Mouse (Mus musculus) adrenal gland, postnatal 14 days (tissue): Measurements from ENCODE around the gene Nfyc. TPM values are rescaled to one million over a fixed set of nuclear protein-coding genes. Genes with fewer than 3 reads are reported as not detected.

Experiments
- DNase-seq: peaks from one replicate; pipeline ENCODE4 v3.0.0; 2021; ENCODE audit warnings: mixed read lengths
- long read RNA-seq, 2 experiments: library from polyadenylated mRNA; stranded (forward); transcript quantifications; one replicate each; pipeline ENCODE4 v2.0.0; 2021
- total RNA-seq: library from RNA; stranded (reverse); gene quantifications from 2 replicates; pipeline ENCODE4 v1.2.3, GENCODE M21; 2021

Gene Nfyc
- 58.8 and 74.3 TPM in 2 replicates for total RNA-seq
- long read RNA-seq, experiment 1, transcript Nfyc-201 (10 exons, 1,932 nt): major isoform, 43 of 73 reads
- long read RNA-seq, experiment 1, partial matches to known transcripts: 3 of 73 reads
- long read RNA-seq, experiment 1, other reads (novel, unspliced or antisense): 19 of 73 reads
- long read RNA-seq, experiment 2, transcript Nfyc-204 (10 exons, 2,006 nt): minor isoform, 5 of 49 reads
- long read RNA-seq, experiment 2, transcript Nfyc-201 (10 exons, 1,932 nt): major isoform, 23 of 49 reads
- long read RNA-seq, experiment 2, partial matches to known transcripts: 4 of 49 reads
- long read RNA-seq, experiment 2, other reads (novel, unspliced or antisense): 14 of 49 reads

DNA sequence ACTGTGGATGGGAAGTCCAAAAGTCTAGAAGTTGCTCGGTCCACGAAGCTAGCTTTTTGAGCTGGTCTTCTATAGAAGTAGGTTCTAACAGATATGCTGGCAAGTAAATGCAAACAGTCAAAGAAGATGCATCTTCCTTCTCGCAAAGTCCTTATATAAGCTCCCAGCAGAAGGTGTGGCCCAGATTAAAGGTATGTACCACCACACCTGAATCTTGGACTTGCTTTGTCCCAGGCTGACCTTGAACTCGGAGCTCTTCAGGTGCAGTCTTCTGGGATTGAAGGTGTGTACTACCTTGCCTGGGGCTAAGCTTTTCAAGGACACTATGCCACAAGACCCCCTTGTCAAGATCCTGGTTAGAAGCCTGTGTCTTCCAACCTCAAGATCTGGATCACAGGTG is at the start of gene Nfyc:
TSS of gene Nfyc (minus strand) at position 101 of the 400 bp plus-strand sequence.
- DNase-seq: no peak

DNA sequence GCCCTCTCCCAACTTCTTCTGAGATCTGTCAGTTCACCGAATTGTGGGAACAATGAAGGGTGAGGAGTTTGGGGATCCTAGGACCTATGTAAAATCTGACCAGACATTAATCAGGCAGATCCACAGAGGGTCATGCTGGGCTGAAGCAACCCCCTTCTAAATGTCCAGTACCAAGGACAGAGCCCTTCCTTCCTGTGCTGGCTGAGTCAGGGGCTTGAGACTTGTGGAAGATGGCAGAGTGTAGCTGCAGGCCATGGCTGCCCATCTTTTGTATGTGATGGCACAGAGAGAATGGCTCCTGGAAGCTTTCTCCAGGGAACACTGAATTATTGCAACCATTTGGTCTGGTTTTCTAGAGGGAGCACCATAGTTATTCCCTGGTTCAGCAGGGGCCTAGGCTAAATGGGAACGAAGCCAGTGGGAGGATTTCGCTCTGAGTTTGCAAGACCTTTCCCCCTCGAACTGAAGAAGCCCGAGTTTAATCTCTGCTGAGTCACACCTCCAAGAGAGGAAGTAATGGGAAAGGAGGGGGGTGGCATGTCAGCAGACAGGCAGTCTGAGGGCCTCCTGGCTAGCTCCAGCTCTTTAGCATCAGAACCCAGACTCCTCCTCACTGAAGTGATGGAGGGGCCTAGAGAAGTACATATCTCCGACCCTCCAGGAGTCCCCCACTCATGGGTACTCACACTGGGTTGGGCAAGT is 49.5 kb upstream of the Nfyc start:
- no peak for DNase-seq

GRCm38 (mm10) chr4:120879386-120879785 is 48.0 kb upstream of the Nfyc start:
- no peak for DNase-seq

GRCm38 (mm10) chr4:120878728-120879127 is 47.4 kb upstream of the Nfyc start:
- DNase-seq: no peak

GRCm38 (mm10) chr4:120875961-120876360 is 44.6 kb upstream of the Nfyc start:
- no peak for DNase-seq

GRCm38 (mm10) chr4:120870262-120870748 is 38.9 kb upstream of the Nfyc start:
- DNase-seq: no peak

GRCm38 (mm10) chr4:120868988-120869387 is 37.6 kb upstream of the Nfyc start:
- DNase-seq: no peak

- DNase-seq: no peak
Measured at GRCm38 (mm10) chr4:120868246-120868645, 36.9 kb upstream of the Nfyc start.

DNA sequence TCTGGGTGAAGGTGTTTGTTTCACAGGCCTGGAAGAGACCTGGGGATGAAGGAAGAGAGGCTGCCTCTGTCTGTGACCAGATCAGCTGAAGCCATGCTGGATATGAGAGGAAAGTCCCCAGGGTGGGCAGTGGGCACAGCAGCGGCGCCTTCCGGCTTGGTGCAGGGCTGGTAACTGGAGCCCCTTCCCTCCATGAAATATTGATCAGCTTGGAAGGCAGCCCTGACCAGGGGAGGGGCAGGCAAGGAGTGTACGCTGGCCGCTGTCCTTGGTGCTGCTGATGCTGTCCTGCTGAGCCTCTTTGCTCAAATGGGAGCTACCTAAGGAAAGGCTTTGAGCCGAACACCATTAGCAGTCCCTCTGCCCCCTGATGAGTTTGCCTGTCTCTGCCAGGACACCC is 34.8 kb upstream of the Nfyc start:
- DNase-seq: peak; percentile 76

DNA sequence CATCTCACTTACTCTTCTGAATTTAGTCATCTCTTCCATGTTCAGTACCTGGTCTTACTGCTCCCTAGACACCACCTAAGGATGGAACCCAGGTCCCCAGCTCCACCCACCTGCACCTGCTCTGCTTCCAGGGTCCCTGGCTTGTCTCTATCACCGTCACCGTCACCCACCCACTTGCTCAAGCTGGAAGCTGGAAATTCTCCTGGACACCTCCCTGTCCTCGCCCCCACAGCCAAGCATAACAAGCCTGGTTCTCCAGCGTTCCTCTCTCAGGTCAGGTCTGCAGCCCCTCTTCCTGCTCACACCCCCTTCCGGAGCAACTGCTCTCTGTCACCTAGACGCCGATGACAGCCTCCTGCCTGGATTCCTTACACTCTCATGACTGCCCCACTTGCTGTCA is 28.5 kb upstream of the Nfyc start:
- DNase-seq: no peak

DNA sequence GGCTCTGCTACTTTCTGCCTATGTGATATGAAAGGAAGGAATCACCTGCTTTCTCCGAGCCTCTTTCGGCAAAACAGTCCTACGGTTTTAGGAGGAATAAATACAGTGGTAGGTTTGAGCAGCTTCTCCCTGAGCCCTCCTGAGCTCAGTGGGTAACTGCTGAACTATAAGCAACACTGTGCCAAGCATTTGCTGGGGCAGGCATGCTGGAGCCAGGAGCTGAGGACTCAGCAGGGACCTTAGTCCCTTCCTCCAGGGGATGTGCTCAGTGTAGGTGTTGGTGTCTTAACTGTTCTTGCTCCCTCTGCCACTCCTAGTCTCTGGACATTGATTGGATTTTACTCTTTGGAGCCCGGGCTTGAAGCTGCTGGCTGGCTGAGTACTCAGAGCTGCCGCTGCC is 25.0 kb upstream of the Nfyc start:
- DNase-seq: no peak

GRCm38 (mm10) chr4:120855360-120856060 is 24.1 kb upstream of the Nfyc start:
- DNase-seq: no peak

GRCm38 (mm10) chr4:120854588-120855319 is 23.4 kb upstream of the Nfyc start, which contains the start of gene Rims3:
TSS of gene Rims3 (plus strand) at chr4:120854816.
- peak; percentile 85 for DNase-seq

GRCm38 (mm10) chr4:120850946-120851345 is 19.6 kb upstream of the Nfyc start:
- peak; percentile 75 for DNase-seq

- no peak for DNase-seq
Measured at GRCm38 (mm10) chr4:120849451-120849850, 18.1 kb upstream of the Nfyc start.

- DNase-seq: no peak
Measured at GRCm38 (mm10) chr4:120848909-120849308, 17.5 kb upstream of the Nfyc start.

- DNase-seq: no peak
Measured at GRCm38 (mm10) chr4:120845098-120845497, 13.7 kb upstream of the Nfyc start.

GRCm38 (mm10) chr4:120844423-120845082 is 13.2 kb upstream of the Nfyc start:
- DNase-seq: no peak

- no peak for DNase-seq
Measured at GRCm38 (mm10) chr4:120841342-120841741, 10.0 kb upstream of the Nfyc start.

- no peak for DNase-seq
Measured at GRCm38 (mm10) chr4:120830767-120831166, 605 bp downstream of the Nfyc start.

DNA sequence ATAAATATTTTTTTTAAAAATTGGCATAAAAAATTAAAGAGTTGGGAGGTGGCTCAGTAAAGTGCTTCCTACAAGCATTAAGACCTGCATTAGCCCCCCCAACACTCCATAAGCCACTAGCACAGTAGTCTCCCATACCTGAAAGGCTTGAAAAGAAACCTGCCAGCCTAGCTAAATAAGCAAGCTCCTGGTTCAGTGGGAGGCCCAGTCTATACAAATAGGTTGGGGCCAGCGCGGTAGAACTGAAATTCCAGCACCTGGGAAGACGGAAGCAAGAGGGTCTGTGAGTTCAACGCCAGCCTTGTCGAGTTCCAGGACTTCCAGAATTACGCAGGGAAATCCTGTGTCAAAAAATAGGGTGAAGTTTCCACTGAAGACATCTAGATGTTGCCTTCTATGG is 5.0 kb downstream of the Nfyc start:
- DNase-seq: no peak
